8 mouse cellular contexts compared by ENCODE assay signal in the genomic region with DNA sequence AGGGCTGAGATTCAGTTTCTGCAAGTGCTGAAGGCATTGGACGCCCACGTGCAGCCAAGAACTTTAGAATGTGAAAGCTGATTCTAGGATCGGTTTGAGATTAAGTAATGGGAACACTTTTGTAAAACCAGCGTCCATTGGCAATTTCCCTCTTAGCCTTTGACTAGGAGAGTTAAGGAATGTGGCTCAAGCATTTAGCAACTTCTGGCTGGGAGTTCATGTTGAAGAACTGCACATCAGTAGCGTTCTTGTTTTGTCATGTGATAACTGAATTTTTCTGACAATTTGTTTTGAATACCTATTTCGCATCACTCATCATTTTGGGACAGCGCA. TPM values are rescaled to one million over a fixed set of nuclear protein-coding genes. Genes with fewer than 3 reads are reported as not detected.
A peak's percentile ranks its signal among the peaks of the same experiment; 100 is the strongest.
DNase-seq lines count a peak whose midpoint lies in the region; ATAC-seq and TF ChIP-seq lines count a peak whose summit lies in the region.

No protein-coding gene starts in this region.

- DNase-seq in heart, adult 2 months, result no peak
- DNase-seq in heart, adult 11 months, result no peak
- DNase-seq in liver, embryonic 14.5 days (ENCODE audit: low read depth in 3 of 3, low spot score in 3 of 3), result no peak
- no peak for DNase-seq in frontal cortex, postnatal 10 days (ENCODE audit: low spot score in 2 of 2)
- no peak for DNase-seq in layer of hippocampus, postnatal 25 days (ENCODE audit: extremely low spot score in 1 of 2, low spot score in 1 of 2)
- no peak for DNase-seq in ovary, postnatal 36 days (ENCODE audit: low spot score)

- peaks cover 4% of the 10 kb centered on the region; the same call in 1 of the 2 replicates for H3K36me3 ChIP-seq in heart, adult 2 months (ENCODE audit: control insufficient read depth, insufficient read depth, low read length)
- peaks cover 17% of the 10 kb centered on the region for H3K36me3 ChIP-seq in C2C12 (ENCODE audit: control insufficient read depth, insufficient read depth)
- 0 out of 2 replicates have a peak, but pooled peaks cover 2% of the 10 kb centered on the region for H3K36me3 ChIP-seq in forebrain, embryonic 13.5 days (ENCODE audit: poor library complexity, severe bottlenecking)
- no peaks in the 10 kb centered on the region; the same call in 1 of the 2 replicates for H3K36me3 ChIP-seq in liver, embryonic 14.5 days (replicated peaks; ENCODE audit: control insufficient read depth, insufficient read depth, low read depth)

- H3K27ac ChIP-seq in heart, adult 2 months, result peak overlapping the region; percentile 87
- no peak overlapping the region for H3K27ac ChIP-seq in forebrain, embryonic 13.5 days
- no peak overlapping the region for H3K27ac ChIP-seq in liver, embryonic 14.5 days

- no peak for TF ChIP-seq CTCF in heart, adult 2 months (IDR thresholded peaks at IDR 0.05)
- TF ChIP-seq CTCF in C2C12 (IDR thresholded peaks at IDR 0.05; ENCODE audit: control insufficient read depth, insufficient read depth, insufficient read length), result no peak
- no peak for TF ChIP-seq CTCF in liver, embryonic 14.5 days (IDR thresholded peaks at IDR 0.05; ENCODE audit: low read depth)

- no peaks in the 10 kb centered on the region for H3K9me3 ChIP-seq in forebrain, embryonic 13.5 days (replicated peaks)
- H3K9me3 ChIP-seq in liver, embryonic 14.5 days (ENCODE audit: control insufficient read depth, low read length), result no peaks in the 10 kb centered on the region

- H3ac ChIP-seq in C2C12 (ENCODE audit: control insufficient read depth, insufficient read length, low read depth), result no peak overlapping the region

- peak overlapping the region; percentile 82 for H3K4me2 ChIP-seq in forebrain, embryonic 13.5 days
- H3K4me2 ChIP-seq in liver, embryonic 14.5 days (ENCODE audit: low read depth), result peak overlapping the region; percentile 73

- no peaks in the 10 kb centered on the region for H3K27me3 ChIP-seq in heart, adult 2 months (ENCODE audit: control insufficient read depth, insufficient read depth, low read length)
- no peaks in the 10 kb centered on the region for H3K27me3 ChIP-seq in C2C12 (ENCODE audit: control insufficient read depth, insufficient read depth, insufficient read length)
- no peaks in the 10 kb centered on the region for H3K27me3 ChIP-seq in forebrain, embryonic 13.5 days
- no peaks in the 10 kb centered on the region for H3K27me3 ChIP-seq in liver, embryonic 14.5 days (ENCODE audit: control insufficient read depth, insufficient read depth, low read length)

- peak overlapping the region; percentile 79 for H3K9ac ChIP-seq in heart, adult 2 months (ENCODE audit: low read depth, low read length)
- H3K9ac ChIP-seq in forebrain, embryonic 13.5 days, result peak overlapping the region; percentile 85
- H3K9ac ChIP-seq in liver, embryonic 14.5 days (replicated peaks), result peak overlapping the region; percentile 83

- H3K79me3 ChIP-seq in C2C12 (ENCODE audit: low read depth), result peaks cover 14% of the 10 kb centered on the region

- intact Hi-C loops in heart, adult 2 months (cut with DNase I), result loop anchor here (2.0 kb wide), 1 partner anchor 49 kb away; the partner anchor contains the start of gene Rala

- TF ChIP-seq POLR2A in heart, adult 2 months (IDR thresholded peaks at IDR 0.05; ENCODE audit: insufficient read depth, low read depth, low read length), result no peak

- no peak for ATAC-seq in forebrain, embryonic 13.5 days
- no peak for ATAC-seq in liver, embryonic 14.5 days (ENCODE audit: insufficient read depth)

- H3K4me1 ChIP-seq in heart, adult 2 months (ENCODE audit: control insufficient read depth, insufficient read depth, low read length), result no peaks in the 10 kb centered on the region
- H3K4me1 ChIP-seq in forebrain, embryonic 13.5 days, result peaks cover 11% of the 10 kb centered on the region
- peaks cover 0 to 6% of the 10 kb centered on the region in 2 experiments; a peak in 1 of 4 replicates for H3K4me1 ChIP-seq in liver, embryonic 14.5 days (replicated peaks; ENCODE audit: control insufficient read depth in 2 of 2, insufficient read depth in 2 of 2, low read length in 1 of 2)

- TF ChIP-seq EP300 in heart, adult 2 months (IDR thresholded peaks at IDR 0.05; ENCODE audit: insufficient read depth, low read depth, low read length), result no peak
- TF ChIP-seq EP300 in liver, embryonic 14.5 days (IDR thresholded peaks at IDR 0.05; ENCODE audit: low read depth), result no peak

- 28% methylated on average over 7 of the region's 7 CpGs for WGBS in heart, adult 2 months
- WGBS in forebrain, embryonic 13.5 days, result 34% methylated on average over 7 of the region's 7 CpGs
- 30% methylated on average over 7 of the region's 7 CpGs for WGBS in liver, embryonic 14.5 days (ENCODE audit: insufficient replicate concordance)

- no peaks in the 10 kb centered on the region; the same call in 1 of the 2 replicates for H3K79me2 ChIP-seq in heart, adult 2 months (replicated peaks; ENCODE audit: control insufficient read depth, insufficient read depth, low read length)
- H3K79me2 ChIP-seq in C2C12 (ENCODE audit: control insufficient read depth, insufficient read depth), result peaks cover 25% of the 10 kb centered on the region

- H3K4me3 ChIP-seq in heart, adult 2 months, result peak overlapping the region; percentile 89
- peak overlapping the region; percentile 89 for H3K4me3 ChIP-seq in C2C12 (ENCODE audit: insufficient read depth, poor library complexity, severe bottlenecking)
- peak overlapping the region; percentile 85 for H3K4me3 ChIP-seq in forebrain, embryonic 13.5 days
- H3K4me3 ChIP-seq in liver, embryonic 14.5 days (ENCODE audit: insufficient read depth in 1 of 2, low read depth in 2 of 2, low read length in 2 of 2), result peak overlapping the region; percentile 78 to 90

TF ChIP-seq in C2C12, 6 proteins besides CTCF, POLR2A, EP300 and RAD21:
- TF ChIP-seq MAX (IDR thresholded peaks at IDR 0.05) (peak; percentile 87), FOSL1 (IDR thresholded peaks at IDR 0.05; ENCODE audit: insufficient read depth, low read length, poor library complexity, severe bottlenecking) (no peak)
TF ChIP-seq in C2C12: peak in this region for 1.

RNA-seq across cellular contexts. Expression of gene Yae1d1, which starts 0.3 kb away (rescaled TPM):
- total RNA-seq in heart, adult 2 months (2021), result 10 to 100 TPM; 36.2 to 37.6 TPM
- polyA plus RNA-seq in heart, adult 2 months (2012; rRNA removed), result 39.0 and 69.1 TPM in 2 replicates
- 18.2 TPM for polyA plus RNA-seq in C2C12 (2012; fragmentation: generic; extraction: Trizol)
- polyA plus RNA-seq in forebrain, embryonic 13.5 days (2015; fragmentation: Nextera tagmentation; extraction: Ambion mirVana), result 118 and 119 TPM in 2 replicates
- polyA plus RNA-seq in liver, embryonic 14.5 days (2012; rRNA removed), result 2.6 and 10.8 TPM in 2 replicates
- 19.0 and 19.6 TPM in 2 replicates for polyA plus RNA-seq in liver, embryonic 14.5 days (2014; fragmentation: Nextera tagmentation; extraction: Ambion mirVana)
- total RNA-seq in layer of hippocampus, postnatal 25 days (2021), result 10 to 100 TPM; 23.6 to 23.9 TPM

RNA-seq across cellular contexts. Expression of gene Rala, which starts 49.4 kb away (rescaled TPM):
- 10 to 100 TPM; 33.0 to 42.6 TPM for total RNA-seq in heart, adult 2 months (2021)
- polyA plus RNA-seq in heart, adult 2 months (2012; rRNA removed), result 21.4 and 36.1 TPM in 2 replicates
- polyA plus RNA-seq in C2C12 (2012; fragmentation: generic; extraction: Trizol), result 32.3 TPM
- 177 and 187 TPM in 2 replicates for polyA plus RNA-seq in forebrain, embryonic 13.5 days (2015; fragmentation: Nextera tagmentation; extraction: Ambion mirVana)
- polyA plus RNA-seq in liver, embryonic 14.5 days (2012; rRNA removed), result 2.4 and 7.5 TPM in 2 replicates
- polyA plus RNA-seq in liver, embryonic 14.5 days (2014; fragmentation: Nextera tagmentation; extraction: Ambion mirVana), result 15.4 and 17.2 TPM in 2 replicates
- 10 to 100 TPM; 65.3 to 66.6 TPM for total RNA-seq in layer of hippocampus, postnatal 25 days (2021)
